Mouse (Mus musculus) gastrocnemius, postnatal 14 days (tissue): Measurements from ENCODE around the gene Ugt1a8. TPM values are rescaled to one million over a fixed set of nuclear protein-coding genes. Genes with fewer than 3 reads are reported as not detected.
"Not testable (repeated sequence)": the region's sequence is repeated elsewhere in the genome, so short reads cannot be mapped to it uniquely, and the experiment has no call there.

Source experiments
- DNase-seq: peaks from one replicate; pipeline ENCODE4 v3.0.0; 2021; ENCODE audit warnings: mixed read lengths
- intact Hi-C: fragments of 180-260 bp; cut with DNase I; formaldehyde crosslinking; loops from one replicate; pipeline ENCODE4 v1.15.1; 2025; ENCODE audit warnings: low total_unique reads
- total RNA-seq, 2 experiments: library from RNA; stranded (reverse); gene quantifications; 2 replicates each; pipeline ENCODE4 v1.2.3; 2021

Gene Ugt1a8
- total RNA-seq, 2 experiments from 2014 or later = not detected

DNA sequence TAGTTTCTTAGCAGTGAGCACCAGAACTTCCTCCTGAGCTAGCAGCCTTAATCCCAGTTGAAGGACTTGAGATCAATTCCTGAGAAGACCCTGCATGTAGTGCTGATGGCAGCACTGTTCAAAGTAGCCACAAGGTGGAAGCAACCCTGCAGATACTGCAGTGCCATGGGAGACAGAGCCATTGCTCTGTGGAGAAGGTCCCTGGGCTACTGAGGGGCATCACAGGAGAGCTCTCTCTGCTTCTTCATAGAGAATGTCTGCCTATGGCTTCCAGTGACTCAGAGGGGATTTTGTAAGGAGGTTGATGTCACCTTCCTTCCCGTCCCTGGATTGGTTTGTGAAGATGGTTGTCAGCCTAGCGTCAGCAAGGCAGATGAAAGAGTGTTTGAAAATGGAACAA lies 62.5 kb downstream of the Ugt1a8 start:
- DNase-seq, intact Hi-C loops: not testable (repeated sequence)

DNA sequence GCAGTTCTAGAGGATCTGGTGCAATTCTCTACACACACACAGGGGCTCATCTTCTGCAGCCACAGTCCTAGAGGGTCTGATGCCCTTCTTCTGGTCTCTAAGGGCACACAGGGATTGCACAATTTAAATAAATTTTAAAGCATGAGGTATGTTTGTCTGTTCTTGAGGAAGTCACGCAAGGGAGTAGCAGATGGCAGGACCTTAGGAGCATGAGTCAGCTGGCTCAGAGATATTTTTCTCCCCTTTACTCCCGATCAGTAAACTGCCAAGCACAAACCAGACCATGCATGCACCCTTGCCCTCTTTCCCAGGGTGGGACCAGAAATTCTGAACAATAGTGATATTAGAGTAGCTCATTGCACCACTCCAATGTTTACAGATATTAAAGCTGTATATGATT lies 70.8 kb downstream of the Ugt1a8 start:
- DNase-seq = no peak
- intact Hi-C loops = no loop called here

DNA sequence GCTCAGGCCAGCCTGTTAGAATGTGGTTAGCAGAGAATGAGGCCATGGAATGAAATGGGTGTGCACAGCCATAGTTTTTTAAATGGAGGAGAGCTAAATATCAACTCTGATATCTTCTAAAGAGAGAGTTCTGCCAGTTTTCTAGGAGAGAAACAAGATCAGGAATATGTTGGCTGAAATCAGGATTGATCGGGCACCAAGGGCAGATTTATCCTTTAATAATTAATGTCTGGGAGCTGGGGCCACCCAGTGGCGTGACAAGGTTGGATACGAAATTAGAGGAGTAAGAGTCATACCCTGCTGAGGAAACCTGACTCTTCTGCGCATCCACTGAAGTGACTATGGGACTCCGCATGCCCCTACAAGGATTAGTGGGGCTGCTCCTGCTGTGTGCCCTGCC lies 78.1 kb downstream of the Ugt1a8 start, which contains the start of gene Ugt1a5:
Gene Ugt1a5, plus strand, starts transcription at position 302 of the 400 bp plus-strand sequence.
- intact Hi-C loops = no loop called here
- DNase-seq = no peak

DNA sequence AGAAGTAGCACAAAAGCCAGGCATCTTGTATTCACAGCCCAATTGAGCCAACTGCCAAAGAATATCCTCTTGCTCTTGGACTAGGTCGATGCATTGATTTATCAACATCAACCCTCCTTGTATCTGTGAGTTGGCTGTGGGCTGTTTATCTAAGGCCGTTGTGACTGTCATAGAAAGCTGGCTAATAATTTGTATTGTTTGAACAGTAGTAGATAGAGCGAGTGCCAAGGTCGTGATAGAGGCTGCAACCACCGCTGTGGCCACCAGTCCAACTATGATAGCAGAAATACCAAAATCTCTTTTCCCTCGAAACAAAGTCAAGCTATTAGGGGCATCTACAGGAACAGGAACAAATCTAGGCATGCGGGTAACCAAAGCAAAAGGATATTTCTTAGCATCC lies 84.6 kb downstream of the Ugt1a8 start:
- intact Hi-C loops, DNase-seq: not testable (repeated sequence)

DNA sequence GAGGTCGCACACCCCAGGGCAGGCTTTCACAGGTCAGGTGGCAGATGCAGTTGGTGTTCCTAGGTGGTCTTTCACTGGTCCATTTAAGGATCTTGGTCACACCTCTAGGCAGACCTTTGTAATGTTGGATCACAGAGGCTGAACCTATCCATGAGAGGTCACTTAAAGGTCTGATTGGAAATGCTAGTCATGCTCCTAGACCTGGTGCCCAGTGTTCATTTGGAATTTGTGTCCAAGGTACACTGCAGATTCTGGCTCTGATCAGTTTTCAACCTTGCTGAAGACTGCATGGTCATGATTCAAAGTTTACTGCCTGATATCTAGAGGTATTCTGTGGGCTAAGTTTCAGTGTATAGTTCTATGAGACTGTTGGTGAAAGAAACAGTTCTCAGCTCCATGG lies 92.0 kb downstream of the Ugt1a8 start:
- intact Hi-C loops = no loop called here
- no peak for DNase-seq

DNA sequence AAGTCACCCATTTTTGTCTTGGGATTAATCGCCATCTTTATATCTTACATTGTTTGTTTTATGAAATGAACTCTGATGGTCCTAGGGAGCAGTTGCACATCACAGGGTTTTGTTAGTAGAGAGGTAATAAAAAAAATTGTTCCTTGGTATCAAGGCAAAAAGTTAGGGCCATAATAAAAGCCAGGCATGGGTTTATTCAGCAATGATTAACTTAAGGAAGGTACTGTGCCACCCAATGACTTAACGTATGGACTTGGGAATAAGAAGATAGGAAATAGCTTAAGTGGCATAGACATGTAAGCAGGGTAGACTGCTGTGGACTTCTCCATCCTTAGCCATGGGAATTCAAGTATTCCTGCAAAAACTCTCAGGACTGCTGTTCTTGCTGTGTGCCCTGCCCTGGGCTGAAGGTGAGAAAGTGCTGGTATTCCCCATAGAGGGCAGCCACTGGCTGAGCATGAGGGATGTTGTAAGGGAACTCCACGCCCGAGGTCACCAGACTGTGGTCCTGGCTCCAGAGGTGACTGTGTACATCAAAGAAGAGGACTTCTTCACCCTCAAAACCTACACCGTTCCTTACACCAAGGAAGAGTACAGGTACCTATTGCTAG lies 98.8 kb downstream of the Ugt1a8 start:
- intact Hi-C loops = no loop called here
- DNase-seq = no peak

- no peak for DNase-seq
- intact Hi-C loops = no loop called here
Measured at GRCm38 (mm10) chr1:88192136-88192535, 104.5 kb downstream of the Ugt1a8 start.

- intact Hi-C loops = no loop called here
- no peak for DNase-seq
Measured at GRCm38 (mm10) chr1:88195687-88196086, 108.1 kb downstream of the Ugt1a8 start.

- DNase-seq = no peak
- intact Hi-C loops = no loop called here
Measured at GRCm38 (mm10) chr1:88197443-88197842, 109.8 kb downstream of the Ugt1a8 start.

DNA sequence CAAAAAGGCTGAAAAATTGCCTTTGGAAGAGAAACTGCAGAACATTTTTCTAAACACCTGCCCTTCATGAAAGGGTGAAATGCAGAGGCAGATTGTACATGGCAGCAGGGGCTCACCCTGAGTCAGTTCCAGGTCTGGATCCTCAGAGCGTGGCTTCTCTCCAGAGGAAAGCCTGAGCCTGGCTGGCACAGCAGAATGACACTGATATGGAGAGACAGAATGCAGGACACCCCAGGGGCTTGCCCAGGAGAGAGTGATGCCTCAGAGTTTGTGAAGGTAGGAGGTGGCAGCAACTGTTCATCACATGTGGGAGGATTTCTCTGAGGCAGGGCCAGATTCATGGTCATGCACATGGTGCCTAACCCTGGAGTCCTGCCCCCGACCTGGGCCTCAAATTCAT lies 112.4 kb downstream of the Ugt1a8 start:
- intact Hi-C loops = no loop called here
- no peak for DNase-seq

DNA sequence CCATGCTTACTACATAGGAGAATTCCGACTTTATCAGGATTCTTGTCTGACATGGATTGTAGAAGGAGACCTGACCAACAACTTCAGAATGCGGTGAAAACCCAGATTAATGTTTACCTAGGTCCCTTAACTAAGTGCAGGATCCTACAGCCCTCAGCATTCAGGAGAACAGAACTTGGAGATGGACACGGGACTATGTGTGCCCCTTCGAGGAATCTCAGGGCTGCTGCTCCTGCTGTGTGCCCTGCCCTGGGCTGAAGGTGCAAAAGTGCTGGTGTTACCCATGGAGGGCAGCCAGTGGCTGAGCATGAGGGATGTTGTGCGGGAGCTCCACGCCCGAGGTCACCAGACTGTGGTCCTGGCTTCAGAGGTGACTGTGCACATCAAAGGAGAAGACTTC lies 112.8 kb downstream of the Ugt1a8 start, which contains the start of gene Ugt1a2:
Gene Ugt1a2, plus strand, starts transcription at position 146 of the 400 bp plus-strand sequence.
- intact Hi-C loops = no loop called here
- DNase-seq = no peak

- intact Hi-C loops = no loop called here
- DNase-seq = peak; percentile 79
Measured at GRCm38 (mm10) chr1:88205294-88205922, 117.8 kb downstream of the Ugt1a8 start, which contains the start of gene Dnajb3. Gene Dnajb3, minus strand, starts transcription at chr1:88205782.

DNA sequence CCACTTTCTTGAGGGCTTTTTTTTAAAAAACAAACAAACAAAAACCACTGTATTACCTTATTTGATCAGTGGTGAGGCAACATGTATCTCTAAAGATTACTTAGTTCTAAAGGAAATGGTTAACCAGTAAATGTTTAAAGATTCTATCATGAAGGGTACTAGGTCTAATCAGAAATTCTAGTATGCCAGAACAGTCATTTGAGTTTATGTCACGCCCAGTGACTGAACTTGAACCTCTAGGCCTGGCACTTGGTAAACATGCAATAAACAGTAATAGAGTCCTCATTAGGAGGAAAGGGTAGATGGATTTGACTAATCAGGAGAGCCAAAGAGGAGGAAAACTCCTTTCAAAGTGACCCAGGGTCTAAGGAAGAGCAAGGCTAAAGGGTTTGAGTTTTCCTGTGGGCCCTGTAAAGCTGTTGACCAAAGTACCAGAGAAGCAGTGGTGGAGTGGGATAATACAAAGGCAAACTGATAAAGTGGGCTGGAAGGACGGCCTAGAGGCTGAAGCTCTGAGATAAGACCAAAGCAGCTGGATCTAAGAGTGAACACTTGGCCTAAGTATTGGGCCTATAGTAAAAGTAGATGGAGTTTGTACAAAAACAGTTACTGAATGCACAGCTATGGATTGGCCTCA lies 119.3 kb downstream of the Ugt1a8 start:
- no peak for DNase-seq
- intact Hi-C loops = no loop called here

DNA sequence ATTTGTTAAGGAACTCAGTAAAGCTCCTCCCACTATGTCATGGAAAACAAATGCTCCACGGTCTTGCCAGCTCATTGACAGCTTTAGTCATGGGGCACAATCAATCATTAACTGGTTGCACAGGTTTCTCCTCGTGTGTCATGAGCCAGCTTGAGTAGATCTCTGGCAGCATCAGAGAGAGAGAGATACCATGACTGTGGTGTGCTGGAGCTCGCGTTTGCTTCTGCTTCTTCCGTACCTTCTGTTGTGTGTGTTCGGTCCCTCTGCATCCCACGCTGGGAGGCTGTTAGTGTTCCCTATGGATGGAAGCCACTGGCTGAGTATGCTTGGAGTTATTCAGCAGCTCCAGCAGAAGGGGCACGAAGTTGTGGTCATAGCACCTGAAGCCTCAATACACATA lies 124.2 kb downstream of the Ugt1a8 start, which contains the start of gene Ugt1a1:
Gene Ugt1a1, plus strand, starts transcription at position 148 of the 400 bp plus-strand sequence.
- no peak for DNase-seq
- intact Hi-C loops = no loop called here

DNA sequence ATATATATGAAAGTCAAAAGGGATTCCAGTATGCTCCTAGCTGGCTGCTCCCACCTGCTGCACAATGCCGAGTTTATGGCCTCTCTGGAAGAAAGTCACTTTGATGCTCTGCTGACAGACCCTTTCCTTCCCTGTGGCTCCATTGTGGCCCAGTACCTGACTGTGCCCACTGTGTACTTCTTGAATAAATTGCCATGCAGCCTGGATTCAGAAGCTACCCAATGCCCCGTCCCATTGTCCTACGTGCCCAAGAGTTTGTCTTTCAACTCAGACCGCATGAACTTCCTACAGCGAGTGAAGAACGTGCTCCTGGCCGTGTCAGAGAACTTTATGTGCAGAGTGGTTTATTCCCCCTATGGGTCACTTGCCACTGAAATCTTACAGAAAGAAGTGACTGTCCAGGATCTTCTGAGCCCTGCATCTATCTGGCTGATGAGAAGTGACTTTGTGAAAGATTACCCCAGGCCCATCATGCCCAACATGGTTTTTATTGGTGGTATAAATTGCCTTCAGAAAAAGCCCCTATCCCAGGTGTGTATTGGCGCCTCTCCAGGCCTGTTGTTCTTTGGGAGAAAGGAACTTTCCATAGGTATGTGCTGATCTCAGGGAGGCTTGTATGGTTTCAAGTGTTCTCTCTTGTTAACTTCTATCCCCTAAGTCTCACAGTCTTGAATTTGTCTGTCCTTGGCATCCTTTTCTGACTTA lies 124.9 kb downstream of the Ugt1a8 start:
- no peak for DNase-seq
- intact Hi-C loops = no loop called here

GRCm38 (mm10) chr1:88213061-88213460 lies 125.4 kb downstream of the Ugt1a8 start:
- no peak for DNase-seq
- intact Hi-C loops = no loop called here

- no peak for DNase-seq
- intact Hi-C loops = no loop called here
Measured at GRCm38 (mm10) chr1:88213766-88214461, 126.3 kb downstream of the Ugt1a8 start.

GRCm38 (mm10) chr1:88214462-88214952 lies 126.9 kb downstream of the Ugt1a8 start:
- intact Hi-C loops = no loop called here
- DNase-seq = no peak
